Comparison of ENCODE assay signal across 27 mouse cellular contexts in the genomic region with DNA sequence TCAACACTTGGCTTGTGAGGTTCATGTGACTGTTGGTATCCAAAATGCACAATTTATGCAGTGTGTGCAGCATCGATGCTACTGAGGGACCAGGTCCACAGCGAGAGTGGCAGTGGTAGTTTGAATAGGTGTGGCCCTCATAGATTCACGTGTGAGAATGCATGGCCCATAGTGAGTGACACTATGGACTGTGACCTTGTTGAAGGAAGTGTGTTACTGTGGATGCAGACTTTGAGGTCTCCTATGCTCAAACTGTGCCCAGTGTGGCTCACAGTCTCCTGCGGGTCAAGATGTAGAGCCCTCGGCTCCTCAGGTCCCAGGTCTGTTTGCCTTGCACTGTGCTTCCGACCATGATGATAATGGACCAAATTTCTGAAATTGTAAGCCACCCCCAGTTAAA. TPM values are rescaled to one million over a fixed set of nuclear protein-coding genes. Genes with fewer than 3 reads are reported as not detected.
DNase-seq lines count a peak whose midpoint lies in the region; ATAC-seq and TF ChIP-seq lines count a peak whose summit lies in the region.
"Had no signal": no experiment of that assay in that cellular context is flagged by ENCODE, and none has a peak within 500 bp of the region (broad histone marks: within the 10 kb centered on the region; RNA-seq: fewer than 3 reads in every experiment).

No protein-coding gene starts in this region.

- H3K4me2 ChIP-seq in heart, embryonic 12.5 days = no peak overlapping the region
- H3K4me2 ChIP-seq in heart, embryonic 15.5 days = no peak overlapping the region
- H3K4me2 ChIP-seq: embryonic facial prominence, embryonic 13.5 days; forebrain, embryonic 13.5 days; heart, embryonic 11.5 days; hindbrain, embryonic 12.5 days; hindbrain, embryonic 15.5 days had no signal

- H3K36me3 ChIP-seq in heart, embryonic 12.5 days = no peaks in the 10 kb centered on the region
- H3K36me3 ChIP-seq in heart, embryonic 15.5 days = no peaks in the 10 kb centered on the region
- H3K36me3 ChIP-seq: embryonic facial prominence, embryonic 10.5 days; embryonic facial prominence, embryonic 13.5 days; forebrain, embryonic 10.5 days; hindbrain, embryonic 12.5 days; hindbrain, embryonic 15.5 days had no signal

- H3K9ac ChIP-seq in heart, embryonic 12.5 days = no peak overlapping the region
- no peak overlapping the region for H3K9ac ChIP-seq in heart, embryonic 15.5 days
- H3K9ac ChIP-seq: embryonic facial prominence, embryonic 13.5 days; forebrain, embryonic 13.5 days; hindbrain, embryonic 12.5 days; hindbrain, embryonic 15.5 days had no signal

- no peak overlapping the region for H3K4me3 ChIP-seq in gastrocnemius, adult 2 months
- H3K4me3 ChIP-seq in heart, embryonic 12.5 days = no peak overlapping the region
- H3K4me3 ChIP-seq in heart, embryonic 15.5 days = no peak overlapping the region
- H3K4me3 ChIP-seq: embryonic facial prominence, embryonic 10.5 days; embryonic facial prominence, embryonic 13.5 days; forebrain, embryonic 10.5 days; forebrain, embryonic 13.5 days; hindbrain, embryonic 12.5 days; hindbrain, embryonic 15.5 days had no signal

- peaks cover 19% of the 10 kb centered on the region for H3K4me1 ChIP-seq in heart, embryonic 12.5 days (replicated peaks)
- H3K4me1 ChIP-seq in heart, embryonic 15.5 days (replicated peaks) = peaks cover 16% of the 10 kb centered on the region
- H3K4me1 ChIP-seq: embryonic facial prominence, embryonic 10.5 days; embryonic facial prominence, embryonic 13.5 days; forebrain, embryonic 10.5 days; forebrain, embryonic 13.5 days; hindbrain, embryonic 12.5 days; hindbrain, embryonic 15.5 days had no signal

- no peaks in the 10 kb centered on the region for H3K27me3 ChIP-seq in heart, embryonic 12.5 days (replicated peaks)
- no peaks in the 10 kb centered on the region for H3K27me3 ChIP-seq in heart, embryonic 15.5 days
- H3K27me3 ChIP-seq: embryonic facial prominence, embryonic 13.5 days; forebrain, embryonic 13.5 days; hindbrain, embryonic 12.5 days; hindbrain, embryonic 15.5 days had no signal

- DNase-seq in gastrocnemius, adult 2 months = no peak
- no peak for DNase-seq in gastrocnemius, adult 18-20 months (ENCODE audit: low spot score)
- DNase-seq in heart, postnatal 36 days = no peak
- no peak for DNase-seq in heart, postnatal 14 days
- no peak for DNase-seq in thymus, adult 18-20 months
- DNase-seq: adrenal gland, adult 8-10 months; adrenal gland, postnatal 25 days; cerebellum, adult 11-12 months; cerebellum, adult 8-10 months; cerebellum, postnatal 10 days; cerebellum, postnatal 36 days; embryo, embryonic 11 days; gastrocnemius, postnatal 25 days; kidney, adult 2 months had no signal

- WGBS in heart, embryonic 12.5 days = 90% methylated on average over 6 of the region's 6 CpGs
- WGBS in heart, embryonic 15.5 days = 90% methylated on average over 6 of the region's 6 CpGs

- peak overlapping the region; percentile 12; the same call in 1 of the 2 replicates for H3K27ac ChIP-seq in gastrocnemius, adult 2 months
- H3K27ac ChIP-seq in heart, embryonic 12.5 days (ENCODE audit: poor library complexity, severe bottlenecking) = 0 out of 2 replicates have a peak overlapping the region, but pooled peaks have one; percentile 54
- H3K27ac ChIP-seq in heart, embryonic 15.5 days = peak overlapping the region; percentile 73; the same call in 1 of the 2 replicates
- H3K27ac ChIP-seq: embryonic facial prominence, embryonic 10.5 days; embryonic facial prominence, embryonic 13.5 days; forebrain, embryonic 10.5 days; forebrain, embryonic 13.5 days; hindbrain, embryonic 12.5 days; hindbrain, embryonic 15.5 days had no signal

- intact Hi-C loops in gastrocnemius, adult 2 months (cut with DNase I) = no loop called here
- intact Hi-C loops in heart, postnatal 36 days (cut with DNase I) = no loop called here
- intact Hi-C loops in heart, postnatal 14 days (cut with DNase I) = no loop called here

- TF ChIP-seq CTCF in gastrocnemius, adult 2 months (IDR thresholded peaks at IDR 0.05) = no peak

- H3K9me3 ChIP-seq in heart, embryonic 12.5 days (replicated peaks) = no peaks in the 10 kb centered on the region
- no peaks in the 10 kb centered on the region for H3K9me3 ChIP-seq in heart, embryonic 15.5 days (replicated peaks)
- H3K9me3 ChIP-seq: embryonic facial prominence, embryonic 10.5 days; embryonic facial prominence, embryonic 13.5 days; forebrain, embryonic 10.5 days; forebrain, embryonic 13.5 days; hindbrain, embryonic 12.5 days; hindbrain, embryonic 15.5 days had no signal

- no peak for ATAC-seq in heart, embryonic 12.5 days (ENCODE audit: insufficient number of reproducible peaks, low FRiP score)
- no peak for ATAC-seq in heart, embryonic 15.5 days (replicated peaks; ENCODE audit: insufficient number of reproducible peaks, insufficient read depth, low FRiP score, low read depth)
- ATAC-seq: activated CD4-positive, CD25-positive, alpha-beta regulatory T cell, adult 4 months; forebrain, embryonic 13.5 days; forebrain, embryonic 16.5 days; intestine, postnatal 0 days had no signal

RNA-seq across cellular contexts. Expression of gene Prkar1a, which starts 33.0 kb away (rescaled TPM):
- 100 to 1,000 TPM in 1 of 2 experiments, 10 to 100 TPM in 1; 98.9 to 117 TPM for total RNA-seq in gastrocnemius, adult 2 months (2021)
- 100 to 1,000 TPM in 1 of 2 experiments, 10 to 100 TPM in 1; 96.1 to 120 TPM for total RNA-seq in gastrocnemius, adult 18-20 months (2021)
- polyA plus RNA-seq in heart, embryonic 12.5 days (2016; fragmentation: Nextera tagmentation; extraction: Ambion mirVana) = 507 and 511 TPM in 2 replicates
- 100 to 1,000 TPM; 309 to 323 TPM for total RNA-seq in heart, postnatal 36 days (2021)
- polyA plus RNA-seq in heart, embryonic 15.5 days (2015; fragmentation: Nextera tagmentation; extraction: Ambion mirVana) = 426 and 427 TPM in 2 replicates
- 100 to 1,000 TPM; 365 to 412 TPM for total RNA-seq in heart, postnatal 14 days (2021)

RNA-seq across cellular contexts. Expression of gene Fam20a, which starts 39.9 kb away (rescaled TPM):
- 1 to 10 TPM; 1.2 to 2.7 TPM for total RNA-seq in gastrocnemius, adult 2 months (2021)
- total RNA-seq in gastrocnemius, adult 18-20 months (2021) = 1 to 10 TPM; 1.2 to 2.0 TPM
- 1.2 and 1.4 TPM in 2 replicates for polyA plus RNA-seq in heart, embryonic 12.5 days (2016; fragmentation: Nextera tagmentation; extraction: Ambion mirVana)
- 1 to 10 TPM; 4.6 to 5.8 TPM for total RNA-seq in heart, postnatal 36 days (2021)
- polyA plus RNA-seq in heart, embryonic 15.5 days (2015; fragmentation: Nextera tagmentation; extraction: Ambion mirVana) = 3.7 and 4.0 TPM in 2 replicates
- 1 to 10 TPM; 5.5 to 5.7 TPM for total RNA-seq in heart, postnatal 14 days (2021)
- total RNA-seq: hematopoietic stem cell, adult 5-6 weeks had no signal

Comparison
In these comparisons a context has a peak if more than half of its experiments do, and no peak if none do; other contexts are left out.
1. H3K27ac ChIP-seq: peak in every context shown above with its lines; median percentile 73 in heart, embryonic 15.5 days; 54 in heart, embryonic 12.5 days; 12 in gastrocnemius, adult 2 months.